Mouse (Mus musculus): ENCODE data around the gene Sh3bgrl2.

GRCm38 (mm10) chr9:83681661-83682655 is 133.8 kb downstream of the Sh3bgrl2 start:
- TF ChIP-seq CTCF (IDR thresholded peaks at IDR 0.05; ENCODE audit: borderline replicate concordance, insufficient read depth, low read depth, low read length) (no peak), POLR2A (IDR thresholded peaks at IDR 0.05; ENCODE audit: borderline replicate concordance, insufficient read depth, low read length) (no peak)

Measured in cerebellum, adult 2 months (tissue).